16 mouse cellular contexts compared by ENCODE assay signal in the genomic region with DNA sequence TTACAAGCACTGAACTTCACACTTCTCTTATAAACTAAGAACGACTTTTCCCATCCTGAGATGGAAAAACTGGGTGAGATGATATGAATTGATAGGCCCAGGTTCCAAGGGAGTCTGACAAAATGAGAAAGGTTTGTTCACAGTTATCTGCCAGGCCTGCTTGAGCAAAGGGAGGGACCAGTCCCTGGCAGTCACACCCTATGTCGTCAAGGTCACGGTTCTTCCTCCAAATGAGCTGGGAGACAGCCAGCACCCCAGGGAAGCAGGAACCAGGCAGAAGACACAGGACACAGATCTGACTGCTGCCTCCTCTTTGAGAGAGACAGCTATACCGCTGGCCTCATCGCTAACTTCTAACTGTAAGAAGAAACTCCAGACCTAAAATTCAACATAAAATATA. TPM values are rescaled to one million over a fixed set of nuclear protein-coding genes. Genes with fewer than 3 reads are reported as not detected.
DNase-seq lines count a peak whose midpoint lies in the region; ATAC-seq lines count a peak whose summit lies in the region.
"Had no signal": no experiment of that assay in that cellular context is flagged by ENCODE, and none has a peak within 500 bp of the region (broad histone marks: within the 10 kb centered on the region; RNA-seq: fewer than 3 reads in every experiment).

No protein-coding gene starts in this region.

- peaks cover 59% of the 10 kb centered on the region for H3K36me3 ChIP-seq in heart, embryonic 13.5 days

- peaks cover 48% of the 10 kb centered on the region for H3K4me1 ChIP-seq in heart, embryonic 13.5 days
- H3K4me1 ChIP-seq: embryonic facial prominence, embryonic 10.5 days; forebrain, embryonic 12.5 days; limb, embryonic 12.5 days; midbrain, embryonic 10.5 days; stomach, embryonic 15.5 days had no signal

- no peak overlapping the region for H3K4me2 ChIP-seq in heart, embryonic 13.5 days
- H3K4me2 ChIP-seq: forebrain, embryonic 12.5 days; limb, embryonic 12.5 days; stomach, embryonic 15.5 days had no signal

- H3K27me3 ChIP-seq in heart, embryonic 13.5 days (replicated peaks), result no peaks in the 10 kb centered on the region
- H3K27me3 ChIP-seq: forebrain, embryonic 12.5 days; limb, embryonic 12.5 days; stomach, embryonic 15.5 days had no signal

- H3K9me3 ChIP-seq in heart, embryonic 13.5 days, result no peaks in the 10 kb centered on the region
- H3K9me3 ChIP-seq: embryonic facial prominence, embryonic 10.5 days; forebrain, embryonic 12.5 days; limb, embryonic 12.5 days; midbrain, embryonic 10.5 days; stomach, embryonic 15.5 days had no signal

- no peak for ATAC-seq in heart, embryonic 13.5 days (ENCODE audit: extremely low read depth, insufficient number of reproducible peaks, low FRiP score, low TSS enrichment)
- ATAC-seq: inflammation-experienced regulatory T-cells, adult 6 months had no signal

- peak; percentile 31 for DNase-seq in cerebellum, adult 11-12 months
- DNase-seq in cerebellum, adult 8-10 months, result no peak
- peak; percentile 20 for DNase-seq in left cerebral cortex, postnatal 4 days
- DNase-seq in left cerebral cortex, postnatal 10 days (ENCODE audit: extremely low spot score in 1 of 2, low spot score in 2 of 2), result no peak
- peak; percentile 71 for DNase-seq in testis, postnatal 14 days (ENCODE audit: low spot score)
- no peak for DNase-seq in urinary bladder, adult 18-20 months (ENCODE audit: low spot score in 2 of 2)
- DNase-seq in left cerebral cortex, adult 9 months (ENCODE audit: low spot score in 2 of 2), result no peak
- DNase-seq: gastrocnemius, postnatal 25 days; lung, adult 2 months had no signal

- H3K9ac ChIP-seq in heart, embryonic 13.5 days, result 0 out of 2 replicates have a peak overlapping the region, but pooled peaks have one; percentile 12
- H3K9ac ChIP-seq: forebrain, embryonic 12.5 days; limb, embryonic 12.5 days; stomach, embryonic 15.5 days had no signal

- H3K4me3 ChIP-seq in heart, embryonic 13.5 days, result no peak overlapping the region
- H3K4me3 ChIP-seq: embryonic facial prominence, embryonic 10.5 days; forebrain, embryonic 12.5 days; limb, embryonic 12.5 days; midbrain, embryonic 10.5 days; stomach, embryonic 15.5 days had no signal

- 51% methylated on average over 5 of the region's 5 CpGs for WGBS in heart, embryonic 13.5 days

- H3K27ac ChIP-seq in heart, embryonic 13.5 days (replicated peaks), result no peak overlapping the region
- H3K27ac ChIP-seq: embryonic facial prominence, embryonic 10.5 days; forebrain, embryonic 12.5 days; limb, embryonic 12.5 days; midbrain, embryonic 10.5 days; stomach, embryonic 15.5 days had no signal

- intact Hi-C loops in left cerebral cortex, postnatal 4 days (cut with DNase I), result no loop called here
- intact Hi-C loops in left cerebral cortex, postnatal 10 days (cut with DNase I), result no loop called here

RNA-seq across cellular contexts. Expression of gene Mtr, which starts 57.5 kb away (rescaled TPM):
- total RNA-seq in left cerebral cortex, postnatal 4 days (2021), result 10 to 100 TPM; 14.4 to 14.7 TPM
- 10 to 100 TPM; 15.3 to 18.0 TPM for total RNA-seq in left cerebral cortex, postnatal 10 days (2021)
- polyA plus RNA-seq in heart, embryonic 13.5 days (2015; fragmentation: Nextera tagmentation; extraction: Ambion mirVana), result 11.4 and 11.5 TPM in 2 replicates

Comparison
In these comparisons a context has a peak if more than half of its experiments do, and no peak if none do; other contexts are left out.
1. DNase-seq: peak in cerebellum, adult 11-12 months (single experiment), left cerebral cortex, postnatal 4 days (single experiment) and testis, postnatal 14 days (single experiment); none in cerebellum, adult 8-10 months (single experiment), left cerebral cortex, postnatal 10 days (0 of 2), urinary bladder, adult 18-20 months (0 of 2) and left cerebral cortex, adult 9 months (0 of 2).